Mouse (Mus musculus): Measurements from ENCODE around the gene Eng. TPM values are rescaled to one million over a fixed set of nuclear protein-coding genes. Genes with fewer than 3 reads are reported as not detected.

The Eng gene
- polyA plus RNA-seq, 1 experiment: 31.6 TPM

GRCm38 (mm10) chr2:32647366-32647765, 971 bp downstream of the Eng start:
- Histone ChIP-seq H3K4me3 (replicated peaks; ENCODE audit: insufficient read depth, low read depth, low read length) (no peak overlapping the region), H3K27me3 (ENCODE audit: control insufficient read depth, insufficient read depth, low read length) (no peaks in the 10 kb centered on the region), H3K27ac (ENCODE audit: insufficient read depth, low read length) (no peak overlapping the region), H3K4me1 (ENCODE audit: control insufficient read depth, insufficient read depth, low read length) (no peaks in the 10 kb centered on the region; the same call in 1 of the 2 replicates)
- DNase-seq: no peak
- 88% methylated on average over 7 of the region's 7 CpGs for WGBS
- no peak for TF ChIP-seq CTCF (IDR thresholded peaks at IDR 0.05; ENCODE audit: borderline replicate concordance, insufficient read depth, low read depth, low read length)
- TF ChIP-seq POLR2A (IDR thresholded peaks at IDR 0.05; ENCODE audit: borderline replicate concordance, insufficient read depth, low read length): no peak

- Histone ChIP-seq H3K4me1 (ENCODE audit: control insufficient read depth, insufficient read depth, low read length) (no peaks in the 10 kb centered on the region), H3K27me3 (ENCODE audit: control insufficient read depth, insufficient read depth, low read length) (no peaks in the 10 kb centered on the region), H3K4me3 (replicated peaks; ENCODE audit: insufficient read depth, low read depth, low read length) (no peak overlapping the region), H3K27ac (ENCODE audit: insufficient read depth, low read length) (no peak overlapping the region)
- WGBS: 71% methylated on average over 7 of the region's 7 CpGs
- no peak for TF ChIP-seq POLR2A (IDR thresholded peaks at IDR 0.05; ENCODE audit: borderline replicate concordance, insufficient read depth, low read length)
- TF ChIP-seq CTCF (IDR thresholded peaks at IDR 0.05; ENCODE audit: borderline replicate concordance, insufficient read depth, low read depth, low read length): no peak
- DNase-seq: no peak
Observed at GRCm38 (mm10) chr2:32653764-32654163, 7.4 kb downstream of the Eng start.

- H3K4me1 ChIP-seq (ENCODE audit: control insufficient read depth, insufficient read depth, low read length): no peaks in the 10 kb centered on the region
- DNase-seq: no peak
- WGBS: 75% methylated on average over 14 of the region's 14 CpGs
- no peak for TF ChIP-seq POLR2A (IDR thresholded peaks at IDR 0.05; ENCODE audit: borderline replicate concordance, insufficient read depth, low read length)
- TF ChIP-seq CTCF (IDR thresholded peaks at IDR 0.05; ENCODE audit: borderline replicate concordance, insufficient read depth, low read depth, low read length): no peak
- H3K4me3 ChIP-seq (replicated peaks; ENCODE audit: insufficient read depth, low read depth, low read length): no peak overlapping the region
- 0 out of 2 replicates have a peak overlapping the region, but pooled peaks have one; percentile 54 for H3K27ac ChIP-seq (ENCODE audit: insufficient read depth, low read length)
- no peaks in the 10 kb centered on the region for H3K27me3 ChIP-seq (ENCODE audit: control insufficient read depth, insufficient read depth, low read length)
Observed at GRCm38 (mm10) chr2:32654743-32655393, 8.5 kb downstream of the Eng start.

GRCm38 (mm10) chr2:32655394-32655744, 9.0 kb downstream of the Eng start:
- peak overlapping the region; percentile 54; the same call in 1 of the 2 replicates for H3K27ac ChIP-seq (ENCODE audit: insufficient read depth, low read length)

GRCm38 (mm10) chr2:32655826-32656225, 9.4 kb downstream of the Eng start:
- Histone ChIP-seq H3K4me1 (ENCODE audit: control insufficient read depth, insufficient read depth, low read length) (no peaks in the 10 kb centered on the region), H3K27me3 (ENCODE audit: control insufficient read depth, insufficient read depth, low read length) (no peaks in the 10 kb centered on the region), H3K4me3 (replicated peaks; ENCODE audit: insufficient read depth, low read depth, low read length) (no peak overlapping the region), H3K27ac (ENCODE audit: insufficient read depth, low read length) (peak overlapping the region; percentile 44; the same call in 1 of the 2 replicates)
- WGBS: 71% methylated on average over 12 of the region's 12 CpGs
- no peak for DNase-seq
- no peak for TF ChIP-seq POLR2A (IDR thresholded peaks at IDR 0.05; ENCODE audit: borderline replicate concordance, insufficient read depth, low read length)
- no peak for TF ChIP-seq CTCF (IDR thresholded peaks at IDR 0.05; ENCODE audit: borderline replicate concordance, insufficient read depth, low read depth, low read length)

More at GRCm38 (mm10) chr2:32655394-32655744, 9.0 kb downstream of the Eng start:
- no peak for TF ChIP-seq POLR2A (IDR thresholded peaks at IDR 0.05; ENCODE audit: borderline replicate concordance, insufficient read depth, low read length)
- TF ChIP-seq CTCF (IDR thresholded peaks at IDR 0.05; ENCODE audit: borderline replicate concordance, insufficient read depth, low read depth, low read length): no peak
- DNase-seq: no peak
- Histone ChIP-seq H3K27me3 (ENCODE audit: control insufficient read depth, insufficient read depth, low read length) (no peaks in the 10 kb centered on the region), H3K4me3 (replicated peaks; ENCODE audit: insufficient read depth, low read depth, low read length) (no peak overlapping the region), H3K4me1 (ENCODE audit: control insufficient read depth, insufficient read depth, low read length) (no peaks in the 10 kb centered on the region)
- WGBS: 86% methylated on average over 3 of the region's 3 CpGs

GRCm38 (mm10) chr2:32658873-32659272, 12.5 kb downstream of the Eng start:
- 93% methylated on average over 2 of the region's 2 CpGs for WGBS
- TF ChIP-seq POLR2A (IDR thresholded peaks at IDR 0.05; ENCODE audit: borderline replicate concordance, insufficient read depth, low read length): no peak
- no peak for TF ChIP-seq CTCF (IDR thresholded peaks at IDR 0.05; ENCODE audit: borderline replicate concordance, insufficient read depth, low read depth, low read length)
- Histone ChIP-seq H3K27me3 (ENCODE audit: control insufficient read depth, insufficient read depth, low read length) (no peaks in the 10 kb centered on the region), H3K4me1 (ENCODE audit: control insufficient read depth, insufficient read depth, low read length) (no peaks in the 10 kb centered on the region), H3K27ac (ENCODE audit: insufficient read depth, low read length) (no peak overlapping the region), H3K4me3 (replicated peaks; ENCODE audit: insufficient read depth, low read depth, low read length) (no peak overlapping the region)
- no peak for DNase-seq

- H3K27ac ChIP-seq (ENCODE audit: insufficient read depth, low read length): no peak overlapping the region
- WGBS: 49% methylated on average over 7 of the region's 7 CpGs
- no peaks in the 10 kb centered on the region for H3K27me3 ChIP-seq (ENCODE audit: control insufficient read depth, insufficient read depth, low read length)
- TF ChIP-seq POLR2A (IDR thresholded peaks at IDR 0.05; ENCODE audit: borderline replicate concordance, insufficient read depth, low read length) (no peak), CTCF (IDR thresholded peaks at IDR 0.05; ENCODE audit: borderline replicate concordance, insufficient read depth, low read depth, low read length) (no peak)
- DNase-seq: no peak
- no peak overlapping the region for H3K4me3 ChIP-seq (replicated peaks; ENCODE audit: insufficient read depth, low read depth, low read length)
- H3K4me1 ChIP-seq (ENCODE audit: control insufficient read depth, insufficient read depth, low read length): no peaks in the 10 kb centered on the region
Observed at GRCm38 (mm10) chr2:32661509-32662107, 15.2 kb downstream of the Eng start.

- no peaks in the 10 kb centered on the region for H3K27me3 ChIP-seq (ENCODE audit: control insufficient read depth, insufficient read depth, low read length)
- no peaks in the 10 kb centered on the region for H3K4me1 ChIP-seq (ENCODE audit: control insufficient read depth, insufficient read depth, low read length)
- no peak for TF ChIP-seq CTCF (IDR thresholded peaks at IDR 0.05; ENCODE audit: borderline replicate concordance, insufficient read depth, low read depth, low read length)
- TF ChIP-seq POLR2A (IDR thresholded peaks at IDR 0.05; ENCODE audit: borderline replicate concordance, insufficient read depth, low read length): no peak
- no peak overlapping the region for H3K4me3 ChIP-seq (replicated peaks; ENCODE audit: insufficient read depth, low read depth, low read length)
- no peak for DNase-seq
- H3K27ac ChIP-seq (ENCODE audit: insufficient read depth, low read length): no peak overlapping the region
- 63% methylated on average over 5 of the region's 5 CpGs for WGBS
Observed at GRCm38 (mm10) chr2:32662291-32662690, 15.9 kb downstream of the Eng start.
